Mouse (Mus musculus): ENCODE measurements at regions not wholly inside any gene's neighbourhood (a gene's known extent, or its start where the extent isn't known, plus 50 kb on each side); places are given as distances from the start of the nearest gene placed in this dataset.
"Not testable (repeated sequence)": the region's sequence is repeated elsewhere in the genome, so short reads cannot be mapped to it uniquely, and the experiment has no call there.

DNA sequence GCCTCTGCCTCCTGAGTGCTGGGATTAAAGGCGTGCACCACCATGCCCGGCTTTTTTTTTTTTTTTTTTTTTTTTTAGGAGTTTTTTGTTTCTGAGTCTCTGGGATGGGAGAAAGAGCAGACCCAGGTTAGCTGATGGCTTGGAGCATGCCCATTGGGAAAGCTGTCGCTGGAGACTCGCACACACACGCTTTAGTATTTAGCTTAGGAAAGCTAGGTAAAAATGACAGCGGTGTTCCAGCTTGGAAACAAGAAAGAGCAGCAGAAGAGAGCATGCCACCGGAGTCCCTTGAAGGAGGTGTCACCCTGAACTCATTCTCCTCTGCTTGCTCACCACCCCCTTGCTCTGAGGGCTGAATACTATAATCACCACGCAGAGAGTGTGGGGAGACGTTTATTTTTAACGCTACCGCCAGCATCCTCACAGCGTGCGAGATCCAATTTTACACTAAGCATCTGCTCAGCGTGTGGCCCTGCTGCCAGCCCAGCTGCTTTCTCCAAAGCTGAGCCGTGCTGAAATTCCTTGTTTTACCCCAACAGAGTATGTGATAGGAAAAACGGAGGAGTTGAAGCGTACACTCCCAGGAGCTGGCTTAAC is 95.9 kb upstream of the Map3k1 start:
- Histone ChIP-seq H3K27me3 (ENCODE audit: control insufficient read depth, insufficient read depth, low read length) (no peaks in the 10 kb centered on the region), H3K36me3 (ENCODE audit: control insufficient read depth, insufficient read depth, low read length) (no peaks in the 10 kb centered on the region), H3K4me3 (ENCODE audit: extremely low read depth, insufficient read depth, insufficient read length) (no peak overlapping the region), H3K4me1 (ENCODE audit: control insufficient read depth, insufficient read depth, insufficient read length) (no peaks in the 10 kb centered on the region), H3K27ac (ENCODE audit: insufficient read depth, low read length) (no peak overlapping the region; the same call in 1 of the 2 replicates)
- no peak for DNase-seq (ENCODE audit: low read depth in 1 of 2, low spot score in 2 of 2)
- 70% methylated on average over 15 of the region's 17 CpGs for WGBS
- no peak for TF ChIP-seq POLR2A (IDR thresholded peaks at IDR 0.05; ENCODE audit: low read depth, low read length)
- no peak for TF ChIP-seq CTCF (IDR thresholded peaks at IDR 0.05; ENCODE audit: extremely low read depth, insufficient read depth, insufficient read length, insufficient replicate concordance)

DNA sequence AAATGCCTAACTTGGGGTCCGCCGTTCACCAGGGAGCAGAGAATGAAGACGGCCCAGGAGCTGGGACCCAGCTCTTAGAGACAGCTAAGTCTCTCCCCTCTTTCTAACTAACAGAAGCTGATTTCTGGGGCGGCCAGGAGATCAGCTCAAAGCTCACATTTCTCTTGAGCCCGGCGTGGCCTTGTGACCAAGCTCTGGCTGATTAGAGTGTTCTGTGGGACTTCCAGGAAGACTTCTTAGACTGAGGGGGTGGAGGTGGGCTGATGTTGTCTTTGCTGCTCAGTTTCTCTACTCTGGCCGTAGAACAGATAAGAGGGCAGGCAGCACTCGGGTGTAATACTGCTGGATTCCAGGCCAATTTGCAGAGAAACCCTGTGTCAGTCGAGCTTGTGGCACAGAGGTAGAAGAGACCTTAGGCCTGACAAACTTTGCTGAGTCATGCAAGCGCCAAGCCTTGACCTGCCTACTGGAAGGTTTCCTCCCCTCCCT is 96.5 kb upstream of the Map3k1 start:
- H3K4me3 ChIP-seq (ENCODE audit: extremely low read depth, insufficient read depth, insufficient read length) = no peak overlapping the region
- no peak for DNase-seq (ENCODE audit: low read depth in 1 of 2, low spot score in 2 of 2)
- WGBS = 59% methylated on average over 10 of the region's 10 CpGs
- no peak overlapping the region; the same call in 1 of the 2 replicates for H3K27ac ChIP-seq (ENCODE audit: insufficient read depth, low read length)
- no peak for TF ChIP-seq CTCF (IDR thresholded peaks at IDR 0.05; ENCODE audit: extremely low read depth, insufficient read depth, insufficient read length, insufficient replicate concordance)
- no peak for TF ChIP-seq POLR2A (IDR thresholded peaks at IDR 0.05; ENCODE audit: low read depth, low read length)
- H3K4me1 ChIP-seq (ENCODE audit: control insufficient read depth, insufficient read depth, insufficient read length) = no peaks in the 10 kb centered on the region
- H3K36me3 ChIP-seq (ENCODE audit: control insufficient read depth, insufficient read depth, low read length) = no peaks in the 10 kb centered on the region
- no peaks in the 10 kb centered on the region for H3K27me3 ChIP-seq (ENCODE audit: control insufficient read depth, insufficient read depth, low read length)

DNA sequence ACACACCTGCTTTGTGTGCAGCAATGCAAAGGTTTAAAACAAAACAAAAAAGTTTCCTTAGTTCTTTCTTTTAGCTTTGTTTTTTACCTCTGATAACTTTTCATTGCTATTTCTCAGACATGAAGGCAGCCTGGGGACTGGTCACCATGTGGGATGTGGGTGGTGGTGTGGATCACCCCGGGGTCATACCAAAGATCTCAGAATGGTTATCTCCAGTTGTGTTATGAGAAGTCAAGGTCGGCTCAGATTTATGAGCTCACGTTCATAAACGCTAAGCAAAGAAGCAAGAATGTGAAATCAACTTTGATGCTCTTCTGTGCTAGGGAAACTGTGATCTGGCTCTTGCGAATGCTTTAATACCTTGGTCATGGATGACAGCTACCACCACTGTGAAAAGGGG is 102.3 kb upstream of the Map3k1 start:
- Histone ChIP-seq H3K27me3 (ENCODE audit: control insufficient read depth, insufficient read depth, low read length) (no peaks in the 10 kb centered on the region), H3K36me3 (ENCODE audit: control insufficient read depth, insufficient read depth, low read length) (no peaks in the 10 kb centered on the region), H3K4me3 (ENCODE audit: extremely low read depth, insufficient read depth, insufficient read length) (no peak overlapping the region), H3K4me1 (ENCODE audit: control insufficient read depth, insufficient read depth, insufficient read length) (no peaks in the 10 kb centered on the region; the same call in 1 of the 2 replicates), H3K27ac (ENCODE audit: insufficient read depth, low read length) (no peak overlapping the region)
- no peak for TF ChIP-seq CTCF (IDR thresholded peaks at IDR 0.05; ENCODE audit: extremely low read depth, insufficient read depth, insufficient read length, insufficient replicate concordance)
- no peak for TF ChIP-seq POLR2A (IDR thresholded peaks at IDR 0.05; ENCODE audit: low read depth, low read length)
- no peak for DNase-seq (ENCODE audit: low read depth in 1 of 2, low spot score in 2 of 2)
- 94% methylated on average over 5 of the region's 5 CpGs for WGBS

DNA sequence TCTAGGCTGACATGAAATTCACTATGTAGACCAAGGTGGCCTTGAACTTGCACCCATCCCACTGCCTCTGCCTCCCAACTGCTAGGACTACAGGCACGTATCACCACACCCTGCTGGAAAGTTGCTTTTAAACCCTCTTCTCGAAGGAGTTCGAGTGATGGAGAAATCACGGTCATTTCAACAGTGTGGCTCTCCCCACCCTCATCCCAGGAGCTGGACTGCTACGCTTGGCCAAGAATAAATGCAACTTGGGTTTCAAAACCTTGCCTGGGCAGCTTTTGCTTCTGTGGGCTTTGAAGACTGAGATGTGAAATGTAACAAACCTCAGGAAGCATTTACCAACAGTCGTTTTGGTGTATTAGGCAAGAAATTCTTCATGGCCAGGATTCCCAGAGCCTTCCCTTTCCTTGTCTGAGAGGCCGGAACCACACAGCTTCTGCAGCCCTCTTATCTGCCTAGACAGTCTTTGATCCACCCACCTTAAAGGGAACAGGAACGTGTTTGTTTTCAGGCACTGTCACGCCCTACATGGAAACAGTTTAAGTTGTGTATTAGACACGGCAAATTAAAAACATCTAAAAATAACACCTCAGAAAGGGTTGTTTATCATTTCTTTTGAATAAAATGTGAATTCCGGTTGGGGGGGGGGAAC is 103.0 kb upstream of the Map3k1 start:
- TF ChIP-seq CTCF (IDR thresholded peaks at IDR 0.05; ENCODE audit: extremely low read depth, insufficient read depth, insufficient read length, insufficient replicate concordance) (no peak), POLR2A (IDR thresholded peaks at IDR 0.05; ENCODE audit: low read depth, low read length) (no peak)
- Histone ChIP-seq H3K4me1 (ENCODE audit: control insufficient read depth, insufficient read depth, insufficient read length) (no peaks in the 10 kb centered on the region; the same call in 1 of the 2 replicates), H3K27me3 (ENCODE audit: control insufficient read depth, insufficient read depth, low read length) (no peaks in the 10 kb centered on the region), H3K4me3 (ENCODE audit: extremely low read depth, insufficient read depth, insufficient read length) (no peak overlapping the region), H3K27ac (ENCODE audit: insufficient read depth, low read length) (no peak overlapping the region), H3K36me3 (ENCODE audit: control insufficient read depth, insufficient read depth, low read length) (no peaks in the 10 kb centered on the region)
- no peak for DNase-seq (ENCODE audit: low read depth in 1 of 2, low spot score in 2 of 2)
- WGBS = 84% methylated on average over 11 of the region's 11 CpGs

DNA sequence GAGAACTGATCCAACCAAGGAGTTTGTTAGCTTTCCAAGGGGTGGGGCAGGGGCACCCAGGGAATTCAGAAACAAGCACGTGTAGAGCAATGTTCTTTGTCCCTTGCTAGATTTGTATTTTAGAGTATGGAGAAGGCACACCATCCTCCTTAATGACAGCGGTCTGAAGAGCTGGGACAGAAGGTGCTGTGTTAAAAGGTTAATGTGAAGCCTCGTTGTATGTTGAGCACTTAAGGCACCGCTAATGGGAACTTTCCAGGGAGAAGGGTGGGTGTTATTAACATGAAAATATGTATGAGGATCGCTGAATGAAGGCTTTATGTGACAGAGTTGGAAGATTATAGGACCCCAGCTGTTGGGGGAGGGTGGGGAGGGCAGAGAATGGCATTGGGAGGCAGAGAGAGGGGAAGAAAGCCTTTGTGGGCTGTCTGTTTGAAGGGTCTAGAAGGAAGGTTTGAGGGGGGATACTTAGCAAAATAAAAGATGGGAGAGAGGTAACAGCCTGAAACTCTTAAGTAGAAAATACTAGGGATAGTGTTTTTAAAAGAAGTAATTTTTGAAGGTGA is 105.6 kb upstream of the Map3k1 start:
- no peak overlapping the region for H3K27ac ChIP-seq (ENCODE audit: insufficient read depth, low read length)
- DNase-seq (ENCODE audit: low read depth in 1 of 2, low spot score in 2 of 2) = no peak
- no peaks in the 10 kb centered on the region for H3K27me3 ChIP-seq (ENCODE audit: control insufficient read depth, insufficient read depth, low read length)
- no peaks in the 10 kb centered on the region for H3K36me3 ChIP-seq (ENCODE audit: control insufficient read depth, insufficient read depth, low read length)
- no peak overlapping the region for H3K4me3 ChIP-seq (ENCODE audit: extremely low read depth, insufficient read depth, insufficient read length)
- WGBS = 87% methylated on average over 5 of the region's 5 CpGs
- TF ChIP-seq CTCF (IDR thresholded peaks at IDR 0.05; ENCODE audit: extremely low read depth, insufficient read depth, insufficient read length, insufficient replicate concordance) = no peak
- no peak for TF ChIP-seq POLR2A (IDR thresholded peaks at IDR 0.05; ENCODE audit: low read depth, low read length)
- no peaks in the 10 kb centered on the region; the same call in 1 of the 2 replicates for H3K4me1 ChIP-seq (ENCODE audit: control insufficient read depth, insufficient read depth, insufficient read length)

DNA sequence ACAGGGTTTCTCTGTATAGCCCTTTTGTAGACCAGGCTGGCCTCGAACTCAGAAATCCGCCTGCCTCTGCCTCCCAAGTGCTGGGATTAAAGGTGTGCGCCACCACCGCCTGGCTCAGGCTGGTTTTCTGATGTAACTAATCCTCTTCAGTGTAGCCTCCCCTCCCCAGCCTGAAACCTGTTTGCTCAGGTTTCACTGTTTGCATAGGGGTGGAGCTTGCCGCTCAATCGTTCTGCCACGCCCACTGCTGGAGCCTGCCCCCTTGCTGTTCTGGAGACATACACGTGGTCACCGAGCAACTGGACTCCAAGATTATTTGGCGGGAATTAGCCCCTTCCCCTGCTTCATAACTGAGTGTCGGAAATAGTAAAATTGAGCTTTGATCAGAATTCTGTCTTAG is 110.6 kb upstream of the Map3k1 start:
- H3K4me3 ChIP-seq (ENCODE audit: extremely low read depth, insufficient read depth, insufficient read length); H3K36me3 ChIP-seq (ENCODE audit: control insufficient read depth, insufficient read depth, low read length); H3K27me3 ChIP-seq (ENCODE audit: control insufficient read depth, insufficient read depth, low read length); H3K27ac ChIP-seq (ENCODE audit: insufficient read depth, low read length); DNase-seq (ENCODE audit: low read depth in 1 of 2, low spot score in 2 of 2); H3K4me1 ChIP-seq (ENCODE audit: control insufficient read depth, insufficient read depth, insufficient read length): not testable (repeated sequence)
- 82% methylated on average over 11 of the region's 11 CpGs for WGBS

DNA sequence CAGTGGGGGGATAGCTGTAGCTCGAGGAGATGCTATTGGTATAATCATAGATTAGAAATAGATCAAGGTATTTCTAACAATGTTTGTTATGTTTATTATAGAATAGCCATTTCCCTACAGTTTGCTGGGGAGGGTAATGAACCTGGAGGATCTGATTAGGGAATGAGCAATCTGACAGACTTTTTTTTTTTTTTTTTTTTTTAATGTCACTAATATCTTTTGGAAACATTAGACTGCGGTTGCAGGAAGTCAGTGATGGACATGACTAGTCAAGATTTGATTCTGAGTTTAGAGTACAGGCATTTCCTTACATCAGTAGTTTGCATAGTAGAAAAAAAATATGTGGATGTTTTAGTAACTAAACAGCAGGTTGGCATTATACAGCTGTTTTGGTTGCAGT is 111.7 kb upstream of the Map3k1 start:
- Histone ChIP-seq H3K36me3 (ENCODE audit: control insufficient read depth, insufficient read depth, low read length) (no peaks in the 10 kb centered on the region), H3K27ac (ENCODE audit: insufficient read depth, low read length) (no peak overlapping the region), H3K4me3 (ENCODE audit: extremely low read depth, insufficient read depth, insufficient read length) (no peak overlapping the region), H3K27me3 (ENCODE audit: control insufficient read depth, insufficient read depth, low read length) (no peaks in the 10 kb centered on the region), H3K4me1 (ENCODE audit: control insufficient read depth, insufficient read depth, insufficient read length) (peaks cover 9% of the 10 kb centered on the region; the same call in 1 of the 2 replicates)
- 70% methylated on average over 2 of the region's 2 CpGs for WGBS
- DNase-seq (ENCODE audit: low read depth in 1 of 2, low spot score in 2 of 2) = no peak
- TF ChIP-seq CTCF (IDR thresholded peaks at IDR 0.05; ENCODE audit: extremely low read depth, insufficient read depth, insufficient read length, insufficient replicate concordance) (no peak), POLR2A (IDR thresholded peaks at IDR 0.05; ENCODE audit: low read depth, low read length) (no peak)

Data from spleen, adult 2 months (tissue).